Mouse (Mus musculus) spleen, adult 12 weeks (tissue): ENCODE data around the gene Psmd9.

Experiments
- DNase-seq: peaks from one replicate; pipeline ENCODE4 v3.0.0; 2022; ENCODE audit warnings: low spot score

The Psmd9 gene

GRCm38 (mm10) chr5:123150641-123151040 is 18.6 kb upstream of the Psmd9 start:
- DNase-seq = peak; percentile 55

- peak; percentile 59 for DNase-seq
Observed at GRCm38 (mm10) chr5:123151077-123151476, 18.1 kb upstream of the Psmd9 start.

- DNase-seq = no peak
Observed at GRCm38 (mm10) chr5:123151707-123152362, 17.4 kb upstream of the Psmd9 start.

- DNase-seq = no peak
Observed at GRCm38 (mm10) chr5:123152901-123153300, 16.3 kb upstream of the Psmd9 start.

- DNase-seq = peak; percentile 65
Observed at GRCm38 (mm10) chr5:123155425-123155824, 13.8 kb upstream of the Psmd9 start.

- no peak for DNase-seq
Observed at GRCm38 (mm10) chr5:123156763-123157162, 12.4 kb upstream of the Psmd9 start.

- DNase-seq = no peak
Observed at GRCm38 (mm10) chr5:123157972-123158371, 11.2 kb upstream of the Psmd9 start.

- DNase-seq = no peak
Observed at GRCm38 (mm10) chr5:123159446-123159845, 9.8 kb upstream of the Psmd9 start.

GRCm38 (mm10) chr5:123159866-123160265 is 9.3 kb upstream of the Psmd9 start:
- no peak for DNase-seq

GRCm38 (mm10) chr5:123160341-123160740 is 8.9 kb upstream of the Psmd9 start:
- no peak for DNase-seq

- no peak for DNase-seq
Observed at GRCm38 (mm10) chr5:123162942-123163341, 6.3 kb upstream of the Psmd9 start.

- no peak for DNase-seq
Observed at GRCm38 (mm10) chr5:123166437-123166836, 2.8 kb upstream of the Psmd9 start.

- no peak for DNase-seq
Observed at GRCm38 (mm10) chr5:123167591-123167990, 1.6 kb upstream of the Psmd9 start.

- DNase-seq = no peak
Observed at GRCm38 (mm10) chr5:123170365-123170764, 1.2 kb downstream of the Psmd9 start.

GRCm38 (mm10) chr5:123171646-123172350 is 2.6 kb downstream of the Psmd9 start:
- DNase-seq = peak; percentile 77

GRCm38 (mm10) chr5:123178792-123179191 is 9.6 kb downstream of the Psmd9 start:
- DNase-seq = no peak

GRCm38 (mm10) chr5:123180390-123180789 is 11.2 kb downstream of the Psmd9 start:
- DNase-seq = no peak

- no peak for DNase-seq
Observed at GRCm38 (mm10) chr5:123181536-123181935, 12.3 kb downstream of the Psmd9 start.

GRCm38 (mm10) chr5:123182651-123183050 is 13.4 kb downstream of the Psmd9 start, which contains the start of gene Hpd:
Gene Hpd (minus strand): TSS chr5:123182727.
- DNase-seq = no peak

- DNase-seq = no peak
Observed at GRCm38 (mm10) chr5:123185966-123186365, 16.8 kb downstream of the Psmd9 start.

- no peak for DNase-seq
Observed at GRCm38 (mm10) chr5:123187306-123187705, 18.1 kb downstream of the Psmd9 start.

GRCm38 (mm10) chr5:123190912-123191311 is 21.7 kb downstream of the Psmd9 start:
- DNase-seq = no peak

GRCm38 (mm10) chr5:123191427-123191826 is 22.2 kb downstream of the Psmd9 start:
- no peak for DNase-seq
